Mouse (Mus musculus): ENCODE measurements around the gene Nr2f2. TPM values are rescaled to one million over a fixed set of nuclear protein-coding genes. Genes with fewer than 3 reads are reported as not detected.

Gene Nr2f2
- total RNA-seq, 2 experiments from 2014 or later: 13.6 to 14.8 TPM

GRCm38 (mm10) chr7:70332926-70333664, 33.4 kb downstream of the Nr2f2 start:
- DNase-seq: no peak

GRCm38 (mm10) chr7:70332064-70332850, 34.3 kb downstream of the Nr2f2 start:
- no peak for DNase-seq

GRCm38 (mm10) chr7:70331243-70332063, 35.1 kb downstream of the Nr2f2 start:
- DNase-seq: peak; percentile 65 to 67

- no peak for DNase-seq
Measured at GRCm38 (mm10) chr7:70330761-70331242, 35.7 kb downstream of the Nr2f2 start.

GRCm38 (mm10) chr7:70330207-70330562, 36.4 kb downstream of the Nr2f2 start:
- no peak for DNase-seq

- no peak for DNase-seq
Measured at GRCm38 (mm10) chr7:70329521-70330206, 36.9 kb downstream of the Nr2f2 start.

GRCm38 (mm10) chr7:70329037-70329516, 37.5 kb downstream of the Nr2f2 start:
- DNase-seq: peak in 1 of 2 experiments; percentile 16

GRCm38 (mm10) chr7:70328206-70329036, 38.1 kb downstream of the Nr2f2 start:
- DNase-seq: peak in 1 of 2 experiments; percentile 6

GRCm38 (mm10) chr7:70327191-70327590, 39.3 kb downstream of the Nr2f2 start:
- DNase-seq: no peak

GRCm38 (mm10) chr7:70326176-70327035, 40.1 kb downstream of the Nr2f2 start:
- DNase-seq: peak in 1 of 2 experiments; percentile 8

- DNase-seq: peak in 1 of 2 experiments; percentile 13
Measured at GRCm38 (mm10) chr7:70325381-70325780, 41.2 kb downstream of the Nr2f2 start.

- no peak for DNase-seq
Measured at GRCm38 (mm10) chr7:70324541-70324940, 42.0 kb downstream of the Nr2f2 start.

- DNase-seq: no peak
Measured at GRCm38 (mm10) chr7:70324041-70324440, 42.5 kb downstream of the Nr2f2 start.

GRCm38 (mm10) chr7:70305716-70306115, 60.8 kb downstream of the Nr2f2 start:
- no peak for DNase-seq

- DNase-seq: no peak
Measured at GRCm38 (mm10) chr7:70304426-70304825, 62.1 kb downstream of the Nr2f2 start.

Data from heart, adult 18-20 months (tissue).